Mouse (Mus musculus) CD8-positive naive resting alpha-beta T cell, adult 2 months (primary cell): Measurements from ENCODE around the gene Lsm4.

ENCODE experiments used
- DNase-seq, 2 experiments: peaks; one replicate each; pipeline ENCODE4 v3.0.0; 2022; ENCODE audit warnings: low read depth in 2 of 2, low spot score in 2 of 2

Gene Lsm4

DNA sequence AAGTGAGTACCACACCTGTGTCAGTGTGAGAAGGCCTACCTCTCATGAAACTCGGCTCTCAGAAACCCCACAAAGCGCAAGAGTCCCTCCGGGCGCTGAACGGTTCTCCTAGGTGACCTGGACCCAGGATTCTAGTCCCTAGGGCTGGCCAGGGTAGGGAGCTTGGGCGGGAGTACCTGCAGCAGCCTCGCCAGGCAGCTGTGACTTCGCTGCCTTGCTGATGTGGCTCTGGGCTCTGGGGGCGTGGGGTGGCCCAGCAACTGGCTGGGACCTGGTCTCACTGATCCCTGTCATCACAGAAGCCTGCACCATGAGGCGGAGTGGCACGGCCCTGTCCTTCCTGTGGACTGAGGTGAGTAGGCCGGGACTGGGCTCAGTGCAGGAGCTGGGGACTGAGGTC is 51.2 kb downstream of the Lsm4 start:
- no peak for DNase-seq

- DNase-seq: no peak
Measured at GRCm38 (mm10) chr8:70725792-70726447, 52.9 kb downstream of the Lsm4 start.

- DNase-seq: no peak
Measured at GRCm38 (mm10) chr8:70726721-70727120, 53.7 kb downstream of the Lsm4 start.
